Mouse (Mus musculus): Measurements from ENCODE around the gene Lrrfip1. TPM values are rescaled to one million over a fixed set of nuclear protein-coding genes. Genes with fewer than 3 reads are reported as not detected.

Lrrfip1 gene
- polyA plus RNA-seq, 1 experiment from 2014 or later, result 30.0 TPM

DNA sequence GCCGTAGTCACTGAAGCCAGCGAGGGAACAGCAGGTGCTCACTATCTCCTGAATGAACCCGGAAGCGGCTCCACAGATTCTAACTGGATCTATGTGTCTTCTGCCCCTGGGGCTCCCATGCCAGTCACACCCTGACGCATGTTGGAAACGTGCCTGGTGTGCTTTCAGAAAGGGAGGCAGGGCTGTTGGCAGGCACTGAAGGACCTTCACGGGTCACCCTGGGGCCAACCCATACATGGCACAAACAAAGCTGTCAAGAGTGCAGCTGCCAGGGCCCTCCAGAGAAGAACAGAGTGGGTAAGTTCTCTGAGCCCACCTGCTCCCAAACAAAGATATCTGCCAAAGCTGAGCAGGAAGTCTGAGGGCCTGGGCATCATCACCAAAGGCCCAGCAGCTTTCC lies 31.0 kb upstream of the Lrrfip1 start:
- DNase-seq (ENCODE audit: low spot score), result no peak
- Histone ChIP-seq H3K27me3 (ENCODE audit: control insufficient read depth, insufficient read depth, low read length) (no peaks in the 10 kb centered on the region), H3K27ac (replicated peaks; ENCODE audit: low read depth, low read length) (no peak overlapping the region), H3K4me1 (ENCODE audit: control insufficient read depth, insufficient read depth, low read length) (peaks cover under 1% of the 10 kb centered on the region), H3K9me3 (replicated peaks; ENCODE audit: control insufficient read depth, low read length) (no peaks in the 10 kb centered on the region), H3K9ac (replicated peaks; ENCODE audit: low read length) (no peak overlapping the region), H3K36me3 (replicated peaks; ENCODE audit: control insufficient read depth, insufficient read depth, low read depth, low read length) (no peaks in the 10 kb centered on the region), H3K4me2 (ENCODE audit: low read depth, low read length) (no peak overlapping the region), H3K4me3 (ENCODE audit: low read depth, low read length) (no peak overlapping the region)
- WGBS, result 75% methylated on average over 7 of the region's 7 CpGs
- ATAC-seq (replicated peaks; ENCODE audit: insufficient number of reproducible peaks, low FRiP score, low TSS enrichment, low read depth), result no peak

DNA sequence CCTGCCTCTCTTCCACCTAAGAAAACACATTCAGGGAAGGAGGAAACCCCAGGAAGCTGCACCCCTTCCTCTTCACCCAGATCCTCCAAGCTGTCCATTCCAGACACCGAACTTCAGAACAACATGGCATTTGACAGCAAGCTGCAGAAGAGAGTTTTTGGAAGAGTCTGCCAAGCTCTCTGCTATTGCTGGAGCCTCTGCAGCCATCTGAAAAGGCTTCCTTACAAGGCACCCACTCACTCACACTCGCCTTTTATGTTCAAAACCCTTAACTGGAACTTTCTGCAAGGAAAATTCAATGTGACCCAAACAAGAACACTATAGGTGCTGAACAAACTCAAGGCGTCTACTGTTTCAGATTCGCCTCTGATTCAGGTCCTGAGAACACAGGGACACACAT lies 29.9 kb upstream of the Lrrfip1 start:
- no peaks in the 10 kb centered on the region for H3K9me3 ChIP-seq (replicated peaks; ENCODE audit: control insufficient read depth, low read length)
- H3K9ac ChIP-seq (replicated peaks; ENCODE audit: low read length), result no peak overlapping the region
- H3K27ac ChIP-seq (replicated peaks; ENCODE audit: low read depth, low read length), result no peak overlapping the region
- no peaks in the 10 kb centered on the region for H3K36me3 ChIP-seq (replicated peaks; ENCODE audit: control insufficient read depth, insufficient read depth, low read depth, low read length)
- no peak for DNase-seq (ENCODE audit: low spot score)
- no peak for ATAC-seq (replicated peaks; ENCODE audit: insufficient number of reproducible peaks, low FRiP score, low TSS enrichment, low read depth)
- H3K4me3 ChIP-seq (ENCODE audit: low read depth, low read length), result no peak overlapping the region
- no peaks in the 10 kb centered on the region for H3K27me3 ChIP-seq (ENCODE audit: control insufficient read depth, insufficient read depth, low read length)
- H3K4me2 ChIP-seq (ENCODE audit: low read depth, low read length), result no peak overlapping the region
- WGBS, result 84% methylated on average over 4 of the region's 4 CpGs
- peaks cover 4% of the 10 kb centered on the region for H3K4me1 ChIP-seq (ENCODE audit: control insufficient read depth, insufficient read depth, low read length)

DNA sequence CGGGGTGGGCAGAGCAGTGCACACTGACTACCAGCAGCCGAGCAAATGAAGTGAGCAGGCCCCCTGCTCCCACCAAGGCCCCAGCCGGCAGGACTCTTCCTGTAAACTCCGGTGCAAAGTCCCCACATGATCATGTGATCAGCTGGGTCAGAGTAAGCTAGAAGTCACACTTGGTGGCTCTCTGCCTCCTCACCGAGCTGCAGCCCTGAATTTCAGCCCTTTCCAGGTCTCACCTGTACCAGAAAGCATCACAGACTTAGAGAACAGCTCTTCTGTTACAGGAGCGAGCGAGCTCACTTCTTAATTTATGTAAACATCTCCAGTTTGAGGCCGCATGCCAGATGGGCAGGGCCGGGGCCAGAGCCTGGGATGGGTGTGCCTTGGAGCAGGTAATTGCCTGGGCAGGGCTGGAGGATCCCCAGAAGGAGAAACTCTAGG lies 29.2 kb upstream of the Lrrfip1 start, which contains the start of gene Rab17:
Gene Rab17, minus strand, starts transcription at position 315 of the 438 bp plus-strand sequence.
- H3K36me3 ChIP-seq (replicated peaks; ENCODE audit: control insufficient read depth, insufficient read depth, low read depth, low read length), result no peaks in the 10 kb centered on the region
- ATAC-seq (replicated peaks; ENCODE audit: insufficient number of reproducible peaks, low FRiP score, low TSS enrichment, low read depth) (no peak), DNase-seq (ENCODE audit: low spot score) (no peak)
- no peaks in the 10 kb centered on the region for H3K27me3 ChIP-seq (ENCODE audit: control insufficient read depth, insufficient read depth, low read length)
- H3K4me2 ChIP-seq (ENCODE audit: low read depth, low read length), result no peak within 1 kb of the TSS
- H3K9me3 ChIP-seq (replicated peaks; ENCODE audit: control insufficient read depth, low read length), result no peaks in the 10 kb centered on the region
- H3K4me1 ChIP-seq (ENCODE audit: control insufficient read depth, insufficient read depth, low read length), result peaks cover 4% of the 10 kb centered on the region
- 0 out of 2 replicates have a peak within 1 kb of the TSS, but pooled peaks have one; percentile 1 for H3K9ac ChIP-seq (replicated peaks; ENCODE audit: low read length)
- H3K27ac ChIP-seq (replicated peaks; ENCODE audit: low read depth, low read length), result no peak within 1 kb of the TSS
- WGBS, result 27% methylated on average over 9 of the region's 9 CpGs
- no peak within 1 kb of the TSS for H3K4me3 ChIP-seq (ENCODE audit: low read depth, low read length)

DNA sequence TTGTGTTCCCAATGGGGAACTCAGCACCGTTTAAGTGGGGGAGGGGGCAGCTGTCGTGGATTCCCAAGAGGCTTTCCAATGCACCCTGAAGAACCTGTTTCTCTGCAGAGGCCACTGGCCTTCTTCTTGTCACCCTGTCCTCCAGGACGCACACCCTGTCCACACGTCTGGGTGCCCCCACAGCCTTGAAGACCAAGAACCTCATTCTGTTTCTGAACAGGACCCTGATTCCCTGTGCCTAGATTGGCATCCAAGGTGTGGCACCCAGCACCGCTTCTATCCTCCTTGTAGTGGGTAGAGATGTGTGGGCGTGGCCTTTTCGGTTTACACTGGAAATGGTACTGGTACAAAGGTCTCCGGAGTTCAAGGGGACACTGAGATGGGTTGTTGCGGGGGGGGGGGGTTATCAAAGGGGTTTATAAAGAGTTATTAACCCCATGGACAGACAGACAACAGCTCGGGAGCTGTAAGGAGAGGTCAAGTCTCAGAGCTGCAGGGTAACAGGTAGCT lies 28.6 kb upstream of the Lrrfip1 start:
- ATAC-seq (replicated peaks; ENCODE audit: insufficient number of reproducible peaks, low FRiP score, low TSS enrichment, low read depth) (no peak), DNase-seq (ENCODE audit: low spot score) (no peak)
- Histone ChIP-seq H3K36me3 (replicated peaks; ENCODE audit: control insufficient read depth, insufficient read depth, low read depth, low read length) (no peaks in the 10 kb centered on the region), H3K4me3 (ENCODE audit: low read depth, low read length) (no peak overlapping the region), H3K9ac (replicated peaks; ENCODE audit: low read length) (no peak overlapping the region), H3K4me2 (ENCODE audit: low read depth, low read length) (no peak overlapping the region), H3K27ac (replicated peaks; ENCODE audit: low read depth, low read length) (no peak overlapping the region), H3K27me3 (ENCODE audit: control insufficient read depth, insufficient read depth, low read length) (no peaks in the 10 kb centered on the region), H3K4me1 (ENCODE audit: control insufficient read depth, insufficient read depth, low read length) (peaks cover 6% of the 10 kb centered on the region), H3K9me3 (replicated peaks; ENCODE audit: control insufficient read depth, low read length) (no peaks in the 10 kb centered on the region)
- 76% methylated on average over 10 of the region's 10 CpGs for WGBS

DNA sequence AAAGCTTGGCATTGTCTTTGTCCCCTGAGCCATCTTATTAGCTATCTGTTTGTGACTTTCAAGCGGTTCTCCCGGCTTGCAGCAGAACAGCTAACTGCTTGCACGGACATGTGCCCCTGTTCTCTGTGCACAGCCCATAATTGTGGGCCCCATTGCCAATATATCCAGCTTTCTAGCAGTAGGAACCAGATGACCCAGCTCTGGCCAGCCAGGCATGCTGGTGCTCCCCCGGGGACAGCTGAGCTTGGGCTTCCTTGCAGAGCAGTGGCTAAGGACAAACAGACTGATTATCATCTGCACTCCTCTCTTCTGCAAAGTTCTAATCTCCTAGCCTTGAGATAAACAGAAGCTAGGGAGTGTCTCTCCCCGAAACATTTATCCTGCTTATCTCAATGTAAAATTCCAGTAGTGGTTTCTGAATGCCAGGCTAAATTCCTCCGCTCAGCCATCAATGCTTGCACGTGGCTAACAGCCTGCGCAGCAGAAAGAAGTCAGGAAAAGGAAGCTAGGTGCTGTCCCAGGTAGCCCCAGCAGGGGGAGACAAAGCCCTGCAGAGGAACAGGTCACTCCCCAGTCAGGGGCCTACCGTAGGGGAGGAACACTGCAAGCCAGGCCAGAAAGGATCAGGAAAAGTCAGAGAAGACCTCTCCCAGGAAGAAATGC lies 25.5 kb upstream of the Lrrfip1 start:
- no peak overlapping the region for H3K4me3 ChIP-seq (ENCODE audit: low read depth, low read length)
- no peak overlapping the region for H3K27ac ChIP-seq (replicated peaks; ENCODE audit: low read depth, low read length)
- no peak overlapping the region for H3K9ac ChIP-seq (replicated peaks; ENCODE audit: low read length)
- H3K27me3 ChIP-seq (ENCODE audit: control insufficient read depth, insufficient read depth, low read length), result no peaks in the 10 kb centered on the region
- ATAC-seq (replicated peaks; ENCODE audit: insufficient number of reproducible peaks, low FRiP score, low TSS enrichment, low read depth), result peak; percentile 36; the same call in 1 of the 2 replicates
- 14% methylated on average over 9 of the region's 9 CpGs for WGBS
- H3K4me2 ChIP-seq (ENCODE audit: low read depth, low read length), result no peak overlapping the region
- peak; percentile 95 for DNase-seq (ENCODE audit: low spot score)
- no peaks in the 10 kb centered on the region for H3K36me3 ChIP-seq (replicated peaks; ENCODE audit: control insufficient read depth, insufficient read depth, low read depth, low read length)
- H3K4me1 ChIP-seq (ENCODE audit: control insufficient read depth, insufficient read depth, low read length), result peaks cover 8% of the 10 kb centered on the region
- no peaks in the 10 kb centered on the region for H3K9me3 ChIP-seq (replicated peaks; ENCODE audit: control insufficient read depth, low read length)

DNA sequence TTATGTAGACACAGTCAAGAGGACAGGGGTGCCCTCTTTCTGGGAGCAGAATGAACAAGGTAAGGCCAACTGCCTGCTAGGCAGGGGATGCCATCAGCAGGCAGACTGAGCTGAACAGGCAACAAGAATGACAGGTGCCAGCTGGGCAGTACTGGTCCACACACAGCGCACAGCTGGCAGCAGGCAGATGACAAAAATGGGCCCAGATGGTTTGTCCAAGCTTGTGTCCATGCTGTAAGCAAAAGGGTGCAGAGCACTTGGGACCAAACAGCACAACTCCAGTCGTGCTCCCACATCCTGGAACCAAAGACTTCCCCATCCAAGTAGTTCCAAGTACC lies 25.0 kb upstream of the Lrrfip1 start:
- DNase-seq (ENCODE audit: low spot score), result no peak
- Histone ChIP-seq H3K9me3 (replicated peaks; ENCODE audit: control insufficient read depth, low read length) (no peaks in the 10 kb centered on the region), H3K4me2 (ENCODE audit: low read depth, low read length) (no peak overlapping the region), H3K27me3 (ENCODE audit: control insufficient read depth, insufficient read depth, low read length) (no peaks in the 10 kb centered on the region), H3K4me3 (ENCODE audit: low read depth, low read length) (no peak overlapping the region), H3K4me1 (ENCODE audit: control insufficient read depth, insufficient read depth, low read length) (peaks cover 8% of the 10 kb centered on the region), H3K36me3 (replicated peaks; ENCODE audit: control insufficient read depth, insufficient read depth, low read depth, low read length) (no peaks in the 10 kb centered on the region), H3K27ac (replicated peaks; ENCODE audit: low read depth, low read length) (no peak overlapping the region), H3K9ac (replicated peaks; ENCODE audit: low read length) (no peak overlapping the region)
- WGBS, result 79% methylated on average over 2 of the region's 2 CpGs
- peak; percentile 14; the same call in 1 of the 2 replicates for ATAC-seq (replicated peaks; ENCODE audit: insufficient number of reproducible peaks, low FRiP score, low TSS enrichment, low read depth)

DNA sequence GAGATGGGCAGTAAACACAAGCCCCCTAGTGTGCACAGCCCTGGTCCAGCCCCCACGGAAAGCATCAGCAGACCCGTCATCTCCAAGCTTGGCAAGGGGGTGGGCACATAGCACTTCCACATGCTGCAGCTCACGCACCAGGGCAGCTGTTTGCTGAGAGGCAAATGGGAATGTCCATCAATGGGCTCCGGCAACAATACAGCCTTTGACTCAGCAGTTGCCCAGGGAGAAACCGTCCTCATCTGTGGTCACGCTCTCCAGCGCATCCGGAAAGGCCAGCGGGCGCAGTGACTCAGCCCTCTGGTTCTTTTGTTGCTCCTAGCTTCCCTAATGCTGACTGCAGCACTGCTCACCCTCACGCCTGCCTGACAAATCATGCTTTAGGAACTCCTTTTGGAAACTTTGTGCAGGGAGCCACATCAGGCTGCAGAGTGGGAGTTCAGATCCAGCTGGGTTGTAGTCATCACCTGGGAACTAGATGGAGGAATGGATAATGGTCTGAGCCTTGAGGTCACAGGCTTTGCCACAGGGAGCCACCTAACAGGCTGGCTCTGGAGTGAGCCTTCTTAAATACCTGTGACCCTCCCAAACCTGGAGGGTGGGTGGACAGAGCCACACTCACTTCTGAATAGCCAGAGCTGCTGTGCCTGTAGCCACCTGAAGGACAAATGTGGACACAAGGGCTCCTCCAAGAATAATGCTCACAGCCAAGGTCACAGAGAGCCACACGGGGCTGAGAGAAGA lies 23.5 kb upstream of the Lrrfip1 start:
- Histone ChIP-seq H3K4me1 (ENCODE audit: control insufficient read depth, insufficient read depth, low read length) (peaks cover 8% of the 10 kb centered on the region), H3K4me3 (ENCODE audit: low read depth, low read length) (no peak overlapping the region), H3K9ac (replicated peaks; ENCODE audit: low read length) (no peak overlapping the region)

DNA sequence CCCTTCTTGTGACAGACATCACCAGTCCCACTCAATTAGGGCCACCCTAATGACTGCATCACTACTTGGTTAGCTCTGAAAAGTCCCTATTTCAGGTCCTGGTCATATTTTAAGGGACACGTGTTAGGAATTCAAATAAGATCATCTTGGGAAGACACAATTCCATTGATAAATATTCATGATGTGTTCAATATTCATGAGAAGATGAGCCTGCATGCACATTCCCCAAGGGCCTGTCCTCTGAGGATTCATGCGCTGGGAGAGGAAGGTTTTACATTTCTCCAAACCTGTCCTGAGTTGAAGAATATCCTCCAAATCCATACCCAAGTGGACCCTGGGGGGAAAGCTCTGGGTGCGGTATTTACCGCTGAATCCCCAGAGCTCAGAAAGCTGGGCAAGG lies 22.6 kb upstream of the Lrrfip1 start:
- H3K36me3 ChIP-seq (replicated peaks; ENCODE audit: control insufficient read depth, insufficient read depth, low read depth, low read length), result no peaks in the 10 kb centered on the region
- no peaks in the 10 kb centered on the region for H3K27me3 ChIP-seq (ENCODE audit: control insufficient read depth, insufficient read depth, low read length)
- H3K9ac ChIP-seq (replicated peaks; ENCODE audit: low read length), result no peak overlapping the region
- WGBS, result 86% methylated on average over 4 of the region's 4 CpGs
- H3K9me3 ChIP-seq (replicated peaks; ENCODE audit: control insufficient read depth, low read length), result no peaks in the 10 kb centered on the region
- no peak overlapping the region for H3K27ac ChIP-seq (replicated peaks; ENCODE audit: low read depth, low read length)
- no peak for ATAC-seq (replicated peaks; ENCODE audit: insufficient number of reproducible peaks, low FRiP score, low TSS enrichment, low read depth)
- H3K4me2 ChIP-seq (ENCODE audit: low read depth, low read length), result no peak overlapping the region
- no peak for DNase-seq (ENCODE audit: low spot score)
- no peak overlapping the region for H3K4me3 ChIP-seq (ENCODE audit: low read depth, low read length)
- peaks cover 8% of the 10 kb centered on the region for H3K4me1 ChIP-seq (ENCODE audit: control insufficient read depth, insufficient read depth, low read length)

More for the DNA sequence above, 23.5 kb upstream of the Lrrfip1 start:
- DNase-seq (ENCODE audit: low spot score) (peak; percentile 54), ATAC-seq (replicated peaks; ENCODE audit: insufficient number of reproducible peaks, low FRiP score, low TSS enrichment, low read depth) (peak; percentile 78)
- 15% methylated on average over 12 of the region's 12 CpGs for WGBS
- Histone ChIP-seq H3K27ac (replicated peaks; ENCODE audit: low read depth, low read length) (no peak overlapping the region), H3K9me3 (replicated peaks; ENCODE audit: control insufficient read depth, low read length) (no peaks in the 10 kb centered on the region), H3K36me3 (replicated peaks; ENCODE audit: control insufficient read depth, insufficient read depth, low read depth, low read length) (no peaks in the 10 kb centered on the region), H3K27me3 (ENCODE audit: control insufficient read depth, insufficient read depth, low read length) (no peaks in the 10 kb centered on the region), H3K4me2 (ENCODE audit: low read depth, low read length) (no peak overlapping the region; the same call in 1 of the 2 replicates)

Measured in embryonic facial prominence, embryonic 11.5 days (tissue).